Mouse (Mus musculus) midbrain, embryonic 13.5 days (tissue): ENCODE data around the gene Olfr488. TPM values are rescaled to one million over a fixed set of nuclear protein-coding genes. Genes with fewer than 3 reads are reported as not detected.
"Not testable (repeated sequence)": the region's sequence is repeated elsewhere in the genome, so short reads cannot be mapped to it uniquely, and the experiment has no call there.

Experiments
- ATAC-seq: fragments of 200-750 bp; cut with Nextera tagmentation; 2 replicates; pipeline ENCODE4 v1.8.0; 2017; ENCODE audit warnings: mild to moderate bottlenecking, moderate TSS enrichment, moderate library complexity
- H3K27ac ChIP-seq: fragments of 300-500 bp; sonication (generic); 2 replicates; pipeline ENCODE4 v1.5.1; 2015; ENCODE audit warnings: inconsistent platforms, mild to moderate bottlenecking, moderate library complexity
- H3K27me3 ChIP-seq: fragments of 300-500 bp; sonication (generic); 2 replicates; pipeline ENCODE4 v1.6.1; 2015; ENCODE audit warnings: mild to moderate bottlenecking, inconsistent platforms
- H3K36me3 ChIP-seq: fragments of 300-500 bp; sonication (generic); 2 replicates; pipeline ENCODE4 v1.6.1; 2015; ENCODE audit warnings: mild to moderate bottlenecking, inconsistent platforms
- H3K4me1 ChIP-seq: fragments of 300-500 bp; sonication (generic); replicated peaks from 2 replicates; pipeline ENCODE4 v1.6.1; 2015; ENCODE audit warnings: inconsistent platforms
- H3K4me2 ChIP-seq: fragments of 300-500 bp; sonication (generic); replicated peaks from 2 replicates; pipeline ENCODE4 v1.6.1; 2015; ENCODE audit warnings: moderate library complexity, mild to moderate bottlenecking, inconsistent platforms
- H3K4me3 ChIP-seq: fragments of 300-500 bp; sonication (generic); replicated peaks from 2 replicates; pipeline ENCODE4 v1.5.1; 2015; ENCODE audit warnings: mild to moderate bottlenecking, inconsistent platforms
- H3K9ac ChIP-seq: fragments of 300-500 bp; sonication (generic); replicated peaks from 2 replicates; pipeline ENCODE4 v1.6.1; 2015; ENCODE audit warnings: mild to moderate bottlenecking, inconsistent platforms
- H3K9me3 ChIP-seq: fragments of 300-500 bp; sonication (generic); 2 replicates; pipeline ENCODE4 v1.6.1; 2016; ENCODE audit warnings: mild to moderate bottlenecking, inconsistent platforms
- WGBS: fragments of 180-500 bp; shearing (Covaris S2); methylation state at CpG from one replicate; pipeline ENCODE4 v1.1.7; 2015; 5-methylcytosine and 5-hydroxymethylcytosine counted together
- polyA plus RNA-seq: library from polyadenylated mRNA; unstranded; fragments of >200 nt; fragmentation: Nextera tagmentation; extraction: Ambion mirVana; gene quantifications from 2 replicates; pipeline ENCODE4 v1.2.1, GENCODE M21; 2015

Olfr488 gene
- not detected in 2 replicates for polyA plus RNA-seq

DNA sequence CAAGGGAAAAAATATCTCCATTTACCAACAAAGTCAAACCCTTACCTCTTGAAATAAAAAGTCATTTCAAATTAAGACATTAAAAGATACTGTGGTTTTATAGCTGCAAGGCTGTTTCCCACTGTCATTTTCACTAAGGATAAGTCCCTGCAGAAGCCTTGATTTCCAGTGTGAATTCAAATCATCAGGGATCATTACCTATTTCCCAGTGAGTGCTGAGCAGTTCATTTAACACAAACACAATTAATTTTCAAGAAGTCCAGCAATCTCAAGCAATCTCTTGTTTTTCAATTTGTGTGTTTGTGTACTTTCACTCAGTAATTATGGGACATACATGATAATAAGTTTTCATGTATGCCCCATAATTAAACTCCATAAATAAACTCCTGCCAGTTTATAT, at the start of gene Olfr488:
Gene Olfr488 (minus strand): TSS at position 101 of the 400 bp plus-strand sequence.
- Histone ChIP-seq H3K27me3 (no peaks in the 10 kb centered on the region), H3K4me3 (no peak within 1 kb of the TSS), H3K9ac (no peak within 1 kb of the TSS), H3K36me3 (no peaks in the 10 kb centered on the region), H3K9me3 (no peaks in the 10 kb centered on the region), H3K4me2 (no peak within 1 kb of the TSS), H3K27ac (no peak within 1 kb of the TSS), H3K4me1 (no peaks in the 10 kb centered on the region)
- ATAC-seq: no peak

GRCm38 (mm10) chr7:108288834-108289233, 30.7 kb upstream of the Olfr488 start, which contains the start of gene Olfr490:
Gene Olfr490, minus strand, starts transcription at chr7:108288934.
- Histone ChIP-seq H3K4me1 (no peaks in the 10 kb centered on the region), H3K4me2 (no peak within 1 kb of the TSS), H3K4me3 (no peak within 1 kb of the TSS), H3K36me3 (no peaks in the 10 kb centered on the region), H3K9me3 (no peaks in the 10 kb centered on the region), H3K27ac (no peak within 1 kb of the TSS), H3K27me3 (no peaks in the 10 kb centered on the region), H3K9ac (no peak within 1 kb of the TSS)
- ATAC-seq: no peak

DNA sequence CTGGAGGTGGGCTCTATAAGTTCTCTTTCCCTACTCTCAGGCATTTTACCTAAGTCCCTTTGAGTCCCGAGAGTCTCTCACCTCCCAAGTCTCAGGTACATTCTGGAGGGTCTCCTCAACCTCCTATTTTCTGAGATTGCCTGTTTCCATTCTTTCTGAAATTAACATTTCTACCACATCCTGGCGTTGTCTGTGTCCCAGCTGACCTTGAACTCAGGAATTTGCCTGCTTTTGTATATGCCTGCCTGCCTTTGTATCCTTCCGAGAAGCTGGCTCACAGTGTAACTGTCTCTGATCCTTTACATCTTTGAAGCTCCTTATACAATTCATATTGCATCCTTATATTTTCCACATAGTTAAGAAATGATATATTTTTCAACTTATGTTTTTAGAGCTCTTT, 24.6 kb downstream of the Olfr488 start:
- no peak overlapping the region for H3K4me3 ChIP-seq

GRCm38 (mm10) chr7:108214536-108214935, 43.6 kb downstream of the Olfr488 start, which contains the start of gene Olfr487:
Gene Olfr487, minus strand, starts transcription at chr7:108214636.
- H3K4me1 ChIP-seq, ATAC-seq, H3K9me3 ChIP-seq, H3K9ac ChIP-seq, H3K4me2 ChIP-seq, H3K27ac ChIP-seq, H3K36me3 ChIP-seq, H3K4me3 ChIP-seq, H3K27me3 ChIP-seq: not testable (repeated sequence)

More for the DNA sequence above, 24.6 kb downstream of the Olfr488 start:
- Histone ChIP-seq H3K27ac (no peak overlapping the region), H3K9me3 (no peaks in the 10 kb centered on the region), H3K4me2 (no peak overlapping the region), H3K27me3 (no peaks in the 10 kb centered on the region), H3K9ac (no peak overlapping the region), H3K36me3 (no peaks in the 10 kb centered on the region), H3K4me1 (no peaks in the 10 kb centered on the region)
- ATAC-seq: no peak
- whole genome bisulfite sequencing: 77% methylated on average over 3 of the region's 3 CpGs

Other genes with a start within 250 kb of the Olfr488 start
- not detected in 2 replicates for gene Olfr478, start 224.4 kb downstream of the Olfr488 start, polyA plus RNA-seq
- gene Olfr479, start 207.7 kb downstream of the Olfr488 start, polyA plus RNA-seq: not detected in 2 replicates
- gene Olfr480, start 191.0 kb downstream of the Olfr488 start, polyA plus RNA-seq: not detected in 2 replicates
- not detected in 2 replicates for gene Olfr481, start 178.5 kb downstream of the Olfr488 start, polyA plus RNA-seq
- 0.08 TPM in 1 of 2 replicates, not detected in the other for gene Olfr482, start 160.8 kb downstream of the Olfr488 start, polyA plus RNA-seq
- not detected in 2 replicates for gene Olfr483, start 157.5 kb downstream of the Olfr488 start, polyA plus RNA-seq
- not detected in 2 replicates for gene Olfr484, start 130.9 kb downstream of the Olfr488 start, polyA plus RNA-seq
- not detected in 2 replicates for gene Olfr485, start 98.5 kb downstream of the Olfr488 start, polyA plus RNA-seq
- gene Olfr486, start 85.6 kb downstream of the Olfr488 start, polyA plus RNA-seq: not detected in 2 replicates
- gene Olfr487, start 43.7 kb downstream of the Olfr488 start, polyA plus RNA-seq: not detected in 2 replicates
- gene Olfr490, start 30.6 kb upstream of the Olfr488 start, polyA plus RNA-seq: not detected in 2 replicates
- gene Olfr491, start 55.1 kb upstream of the Olfr488 start, polyA plus RNA-seq: not detected in 2 replicates
- not detected in 2 replicates for gene Olfr492, start 65.3 kb upstream of the Olfr488 start, polyA plus RNA-seq
- gene Olfr493, start 88.6 kb upstream of the Olfr488 start, polyA plus RNA-seq: not detected in 2 replicates
- not detected in 2 replicates for gene Olfr494, start 107.0 kb upstream of the Olfr488 start, polyA plus RNA-seq
- not detected in 2 replicates for gene Olfr495, start 134.8 kb upstream of the Olfr488 start, polyA plus RNA-seq
- not detected in 2 replicates for gene Olfr497, start 162.1 kb upstream of the Olfr488 start, polyA plus RNA-seq
- gene Olfr498, start 207.0 kb upstream of the Olfr488 start, polyA plus RNA-seq: not detected in 2 replicates